Mouse (Mus musculus): ENCODE data around the gene Cacna1a.

Gene Cacna1a

DNA sequence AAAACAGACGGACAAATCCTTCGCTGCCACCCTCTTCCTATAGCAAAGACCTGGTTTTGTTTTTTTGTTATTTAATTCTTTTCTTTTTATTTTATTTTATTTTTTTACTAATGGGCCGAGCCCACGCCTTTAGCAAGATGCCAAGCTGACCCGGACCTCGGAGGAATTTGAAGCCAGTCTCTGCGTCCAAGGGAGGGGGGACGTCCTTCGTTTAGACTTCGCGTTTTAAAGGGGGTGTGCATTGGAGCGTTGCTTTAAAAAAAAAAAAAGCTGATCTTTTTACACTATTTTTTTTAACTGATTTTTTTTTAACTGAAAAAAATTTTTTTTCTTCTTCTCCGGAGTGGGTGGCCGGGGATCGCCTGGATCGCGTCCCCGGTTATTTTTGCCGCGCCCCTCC, 26.7 kb downstream of the Cacna1a start:
- DNase-seq: no peak

DNA sequence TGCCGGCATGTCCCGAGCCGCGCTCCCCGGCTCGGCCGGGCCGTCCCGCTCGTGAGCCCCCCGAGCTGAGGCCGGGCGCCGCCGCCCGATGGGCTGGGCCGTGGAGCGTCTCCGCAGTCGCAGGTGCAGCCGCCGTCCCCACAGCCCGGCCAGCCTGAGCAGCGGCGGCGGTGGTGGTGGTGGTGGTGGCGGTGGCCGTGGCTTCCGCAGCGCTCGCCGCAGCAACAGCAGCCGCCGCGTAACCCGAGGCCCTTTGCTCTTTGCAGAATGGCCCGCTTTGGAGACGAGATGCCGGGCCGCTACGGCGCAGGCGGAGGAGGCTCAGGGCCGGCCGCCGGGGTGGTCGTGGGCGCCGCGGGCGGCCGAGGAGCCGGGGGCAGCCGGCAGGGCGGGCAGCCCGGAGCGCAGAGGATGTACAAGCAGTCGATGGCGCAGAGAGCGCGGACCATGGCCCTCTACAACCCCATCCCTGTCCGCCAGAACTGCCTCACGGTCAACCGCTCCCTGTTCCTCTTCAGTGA, 27.2 kb downstream of the Cacna1a start:
- DNase-seq: peak; percentile 10 to 24

DNA sequence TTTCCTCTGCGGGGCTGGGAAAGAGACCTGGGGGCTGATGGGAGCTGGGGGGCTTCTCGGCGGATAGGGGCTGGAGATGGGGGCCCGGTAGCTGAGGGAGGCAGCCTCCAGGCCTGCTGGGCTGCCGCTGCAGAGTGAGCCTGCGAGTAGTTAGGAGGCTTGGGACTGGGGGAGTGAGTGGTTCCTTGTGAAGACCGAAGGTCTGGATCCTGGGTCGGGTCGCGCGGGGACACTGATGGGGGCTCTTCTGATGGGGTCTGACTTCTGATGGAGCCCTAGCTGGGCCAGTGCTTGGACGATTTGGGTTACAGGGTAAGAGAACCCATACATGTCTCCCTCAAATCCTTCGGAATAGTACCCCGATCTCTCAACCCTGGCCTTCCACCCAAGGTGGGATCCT, 27.8 kb downstream of the Cacna1a start:
- no peak for DNase-seq

DNA sequence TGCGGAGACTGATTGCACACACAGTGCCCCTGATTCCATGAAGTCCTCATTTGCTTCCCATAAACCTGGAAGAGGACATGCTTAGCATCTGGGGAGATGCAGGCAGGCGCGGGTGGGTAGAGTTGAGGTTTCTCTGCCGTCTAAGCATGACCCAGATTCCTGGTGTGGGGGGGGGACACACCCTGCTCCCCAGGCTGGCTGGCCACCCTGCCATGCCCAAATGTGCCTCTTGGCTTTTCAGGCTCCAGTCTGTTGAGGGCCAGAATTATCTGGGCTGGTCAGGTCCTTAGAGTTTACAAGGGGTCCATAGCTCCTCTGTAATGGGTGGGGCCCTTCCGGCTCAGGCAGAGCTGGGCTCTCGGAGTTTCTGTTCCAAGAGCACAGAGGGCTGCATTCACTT, 28.7 kb downstream of the Cacna1a start:
- no peak for DNase-seq

DNA sequence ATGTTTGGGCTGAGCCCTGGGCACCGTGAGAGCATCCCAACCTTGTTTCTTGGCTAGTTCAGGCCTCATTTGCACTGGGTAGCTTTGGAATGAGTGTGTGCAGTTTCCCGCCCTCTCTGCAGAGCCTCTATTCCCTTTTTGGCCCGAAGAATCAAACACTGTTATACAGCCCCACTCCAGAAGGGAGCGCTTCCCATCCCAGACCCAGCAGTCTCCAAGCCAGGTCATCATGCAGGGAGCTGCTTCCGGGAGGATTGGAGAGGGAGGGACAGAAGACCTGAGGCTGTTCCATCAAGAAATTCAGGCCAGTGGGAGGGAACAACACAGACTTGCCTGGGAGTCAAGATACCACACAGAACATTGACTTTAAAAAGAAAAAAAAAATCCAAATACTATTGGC, 29.6 kb downstream of the Cacna1a start:
- no peak for DNase-seq

DNA sequence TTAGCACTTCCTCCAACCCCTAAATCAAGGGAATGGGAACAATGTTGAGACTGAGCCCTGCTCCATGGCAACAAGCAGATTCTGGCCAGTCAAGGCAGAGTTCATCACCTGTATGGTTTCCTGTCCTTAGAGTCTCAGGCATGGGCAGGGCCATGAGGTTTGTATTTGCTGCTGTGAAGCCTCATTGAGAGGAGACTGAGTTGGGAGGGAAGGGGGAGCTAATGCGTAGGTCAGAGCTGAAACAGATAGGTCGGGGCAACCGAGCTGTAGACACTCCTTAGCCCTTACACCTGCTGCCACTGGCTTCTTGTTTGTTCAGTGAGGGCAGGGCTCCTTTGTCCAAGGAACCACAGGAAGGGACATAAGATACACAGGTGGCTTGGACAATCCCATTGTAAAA, 36.2 kb downstream of the Cacna1a start:
- DNase-seq: no peak

DNA sequence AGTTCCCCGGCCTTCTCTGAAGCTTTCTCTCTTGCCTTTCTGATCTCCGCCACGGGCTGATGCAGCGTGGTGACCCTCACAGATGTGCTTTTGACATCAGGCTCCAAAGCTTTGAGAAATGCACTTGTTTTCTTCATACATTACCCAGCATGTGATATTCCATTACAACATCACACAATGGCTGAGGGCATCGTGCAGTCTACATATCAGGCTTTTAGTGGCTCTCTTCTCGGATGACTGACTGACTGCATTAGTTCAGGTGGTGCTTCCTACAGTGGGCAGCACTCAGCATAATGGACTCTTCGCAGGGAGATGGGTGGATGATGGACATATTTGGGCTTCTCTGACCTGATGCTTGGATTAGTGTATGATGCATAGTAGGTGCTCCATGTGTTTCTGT, 37.8 kb downstream of the Cacna1a start:
- no peak for DNase-seq

DNA sequence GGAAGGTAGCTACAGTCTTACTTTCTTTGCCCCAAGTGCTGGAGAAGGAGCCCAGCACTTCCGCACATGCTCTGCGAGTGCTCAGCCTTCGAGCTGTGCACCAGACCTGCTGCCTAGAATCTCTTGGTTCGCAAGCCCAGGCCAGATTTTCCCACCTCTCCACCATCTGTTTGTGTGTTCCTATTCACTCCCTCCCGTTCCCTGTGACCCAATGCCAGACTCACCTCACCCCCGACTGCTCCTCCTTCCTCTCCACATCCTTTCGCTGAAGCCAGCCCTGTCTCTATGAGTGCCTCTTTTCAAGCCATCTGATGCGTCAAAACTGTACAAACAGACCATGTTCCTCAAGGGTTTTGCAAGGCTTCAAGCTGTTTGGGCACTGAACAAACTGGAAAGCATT, 38.3 kb downstream of the Cacna1a start:
- no peak for DNase-seq

DNA sequence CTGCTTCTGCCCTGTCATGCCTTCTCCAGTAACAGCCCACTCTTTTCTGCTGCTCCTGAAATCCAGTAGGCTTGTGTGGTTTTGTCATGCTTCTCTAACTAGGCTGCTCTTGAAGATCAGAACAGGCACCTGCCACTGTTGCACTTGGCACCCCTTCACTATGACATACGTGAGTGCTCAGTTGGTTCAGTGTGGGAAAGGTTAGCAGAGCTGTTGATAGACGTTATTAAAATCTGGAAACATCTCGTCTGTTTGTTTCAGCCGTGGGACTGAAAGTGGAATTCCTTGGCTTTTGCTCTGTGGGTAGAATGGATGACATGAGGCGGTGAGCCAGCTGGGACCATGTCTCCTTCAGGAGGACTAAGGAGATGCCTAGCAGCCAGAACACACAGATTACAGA, 39.8 kb downstream of the Cacna1a start:
- DNase-seq: no peak

DNA sequence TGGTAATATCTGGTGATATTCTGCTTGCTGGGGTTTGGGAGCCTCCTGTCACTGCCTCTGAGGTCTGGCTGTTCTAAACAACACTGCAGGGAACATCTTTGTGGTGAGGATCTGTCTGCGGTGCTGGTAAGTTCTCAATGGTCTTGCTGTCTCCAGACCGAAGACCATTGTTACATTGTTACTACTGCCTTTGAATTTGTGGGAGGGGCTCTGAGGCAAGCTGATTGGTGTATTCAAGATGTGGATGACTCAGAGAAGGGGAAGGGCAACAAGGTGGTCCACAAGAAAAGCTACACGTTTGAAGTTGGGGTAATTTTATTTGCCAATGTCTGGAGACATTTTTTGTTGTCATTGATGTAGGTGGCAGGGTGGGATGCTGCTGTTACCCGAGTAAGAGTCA, 40.8 kb downstream of the Cacna1a start:
- DNase-seq: no peak

DNA sequence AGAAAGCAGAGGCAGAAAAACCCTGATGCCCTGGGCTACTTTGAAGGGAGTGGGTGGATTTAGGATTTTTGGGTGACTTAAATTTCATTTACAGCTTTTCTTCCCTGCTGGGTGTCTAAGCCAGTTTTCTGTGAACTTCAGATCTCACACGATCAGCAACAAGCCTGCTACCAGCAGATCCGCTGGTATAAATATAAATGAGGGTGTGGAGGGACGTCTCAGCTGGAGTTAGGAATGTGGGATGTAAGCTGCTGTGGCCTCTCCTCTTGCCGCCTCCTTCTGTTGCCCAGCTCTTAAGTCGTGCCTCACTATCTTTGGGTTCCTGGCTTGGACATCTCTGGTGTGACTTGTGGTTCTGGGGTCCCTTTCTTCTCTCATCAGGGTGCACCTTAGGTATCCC, 41.3 kb downstream of the Cacna1a start:
- DNase-seq: no peak

DNA sequence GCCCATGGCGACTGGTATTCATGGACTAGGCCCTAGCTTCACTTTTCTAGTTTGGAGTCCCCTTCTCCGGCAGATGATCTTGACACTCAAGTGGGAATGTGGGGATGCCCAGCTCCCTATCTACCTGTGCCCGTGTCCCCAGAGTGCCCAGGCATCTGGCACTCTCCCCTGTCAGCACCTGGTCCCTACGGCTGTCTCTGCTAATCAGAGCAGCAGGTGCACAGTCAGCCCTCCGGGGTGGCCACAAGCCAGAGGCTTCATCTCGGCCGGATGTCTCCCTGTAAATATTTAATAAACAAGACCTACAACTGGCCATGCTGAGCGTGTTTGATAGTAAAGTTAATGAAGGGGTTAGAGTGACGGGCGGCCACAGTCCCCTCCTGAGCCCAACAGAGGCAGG, 47.1 kb downstream of the Cacna1a start:
- no peak for DNase-seq

DNA sequence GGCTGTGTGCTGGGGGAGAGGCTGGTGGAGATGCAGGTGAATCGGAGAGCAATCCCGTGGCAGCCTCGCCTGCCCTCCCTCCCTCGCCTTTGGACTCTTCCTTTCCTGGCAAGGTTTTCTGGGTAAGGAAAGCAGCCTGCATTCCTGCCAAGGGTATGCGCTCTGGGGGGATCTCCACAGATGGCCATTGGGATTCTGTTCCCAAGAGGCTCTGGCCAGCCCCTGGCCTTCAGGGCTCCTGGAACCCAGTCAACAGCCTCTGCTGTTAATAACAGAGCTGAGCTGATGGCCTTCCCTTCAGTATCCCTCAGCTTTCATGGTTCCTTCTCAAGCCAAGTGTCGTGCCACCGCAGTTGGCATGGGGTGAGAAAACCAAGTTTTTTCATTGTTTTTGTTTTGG, 51.6 kb downstream of the Cacna1a start:
- DNase-seq: no peak

DNA sequence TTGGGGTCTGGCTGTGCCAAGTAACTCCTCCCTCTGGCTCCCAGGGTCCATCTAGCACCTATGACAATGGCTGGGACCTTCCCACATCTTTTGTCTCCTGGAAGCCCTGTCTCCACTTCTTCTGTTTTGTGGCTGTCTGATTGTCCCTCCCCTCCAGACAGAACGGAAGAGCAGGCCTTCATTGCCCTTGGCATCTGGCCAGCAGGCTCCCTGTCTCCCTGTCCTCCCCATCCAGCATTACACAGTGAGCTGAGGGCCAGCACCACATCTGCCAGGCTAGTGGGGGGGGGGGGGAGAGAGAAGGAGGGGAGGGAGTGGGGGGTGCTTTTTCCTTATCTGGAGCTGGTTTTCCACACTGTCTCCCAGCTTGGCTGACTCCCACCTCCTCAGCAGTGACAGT, 53.8 kb downstream of the Cacna1a start:
- no peak for DNase-seq

DNA sequence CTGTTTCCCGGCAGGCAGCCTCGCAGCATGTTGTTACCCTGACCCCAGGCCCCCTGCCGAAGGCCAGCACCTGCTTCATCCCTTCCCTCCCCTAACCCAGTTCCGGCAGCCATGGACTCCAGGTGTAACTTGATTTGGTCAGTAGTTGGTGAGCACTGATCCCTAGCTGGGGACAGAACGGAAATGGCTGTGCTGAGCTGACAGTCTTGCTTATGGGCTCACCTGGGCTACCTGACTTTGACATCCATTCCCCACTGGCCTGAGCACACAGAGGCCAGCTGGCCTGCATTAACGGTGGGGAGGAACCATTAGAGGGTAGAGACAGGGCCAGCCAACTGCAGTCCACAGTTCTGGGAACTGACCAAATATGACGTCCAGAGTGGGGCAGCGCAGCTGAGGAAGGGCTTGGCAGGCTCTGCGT, 58.3 kb downstream of the Cacna1a start:
- no peak for DNase-seq

DNA sequence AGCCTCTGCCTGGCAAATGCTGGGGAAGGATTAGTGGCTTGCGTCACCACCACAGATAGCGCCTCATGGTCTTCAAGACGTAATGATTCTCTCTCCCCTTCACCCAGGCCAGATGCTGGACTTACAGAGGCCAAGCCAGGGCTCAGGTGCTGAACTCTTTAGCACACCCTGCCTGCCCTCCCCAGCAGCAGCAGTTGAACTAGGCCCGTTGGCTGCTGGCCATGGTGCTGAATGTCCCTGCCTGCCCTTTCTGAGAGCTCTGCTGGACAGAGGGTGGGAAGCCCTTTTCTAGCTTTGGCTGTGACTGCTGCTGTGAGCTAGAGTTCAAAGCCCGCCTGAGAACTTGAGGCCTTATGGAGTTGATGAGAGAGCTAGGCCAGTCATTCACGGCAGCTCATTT, 66.3 kb downstream of the Cacna1a start:
- peak; percentile 66 to 67 for DNase-seq

DNA sequence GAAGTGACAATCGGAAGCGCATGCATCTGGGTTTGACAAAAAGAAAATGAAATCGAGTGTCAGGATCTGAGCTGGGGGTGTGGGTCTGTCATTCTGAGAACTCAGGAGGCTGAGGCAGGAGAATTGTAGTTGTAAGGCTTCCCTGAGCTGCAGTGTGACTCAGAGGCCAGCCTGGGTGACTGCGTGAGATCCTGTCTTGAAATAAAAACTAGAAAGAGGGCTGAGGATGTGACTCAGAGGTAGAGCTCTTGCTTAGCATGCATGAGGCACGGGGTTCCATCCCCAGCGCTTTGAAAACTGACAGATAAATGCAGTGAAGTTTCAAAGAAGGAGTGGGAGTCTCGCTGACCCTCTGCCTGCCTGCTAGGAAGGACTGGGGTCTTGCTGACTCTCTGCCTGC, 70.6 kb downstream of the Cacna1a start:
- no peak for DNase-seq

DNA sequence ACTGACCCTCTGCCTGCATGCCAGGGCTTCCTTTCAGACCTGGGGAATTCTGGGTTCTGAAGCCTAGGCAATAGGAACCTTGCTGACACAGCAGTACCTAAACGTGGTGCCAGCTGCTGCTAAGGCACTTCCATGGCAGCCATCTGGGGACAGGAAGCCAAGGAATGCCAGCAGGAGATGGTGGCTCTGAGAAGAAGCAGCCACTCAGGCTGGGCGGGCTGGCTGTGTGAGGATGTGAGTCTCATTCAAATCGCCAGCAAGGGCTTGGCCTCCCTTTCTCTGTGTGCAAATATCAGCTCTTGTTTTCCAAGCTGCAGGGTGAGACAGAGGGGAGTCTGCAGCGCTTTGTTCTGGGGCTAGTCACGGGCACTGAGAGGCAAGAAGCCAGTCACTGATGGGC, 71.0 kb downstream of the Cacna1a start:
- DNase-seq: no peak

DNA sequence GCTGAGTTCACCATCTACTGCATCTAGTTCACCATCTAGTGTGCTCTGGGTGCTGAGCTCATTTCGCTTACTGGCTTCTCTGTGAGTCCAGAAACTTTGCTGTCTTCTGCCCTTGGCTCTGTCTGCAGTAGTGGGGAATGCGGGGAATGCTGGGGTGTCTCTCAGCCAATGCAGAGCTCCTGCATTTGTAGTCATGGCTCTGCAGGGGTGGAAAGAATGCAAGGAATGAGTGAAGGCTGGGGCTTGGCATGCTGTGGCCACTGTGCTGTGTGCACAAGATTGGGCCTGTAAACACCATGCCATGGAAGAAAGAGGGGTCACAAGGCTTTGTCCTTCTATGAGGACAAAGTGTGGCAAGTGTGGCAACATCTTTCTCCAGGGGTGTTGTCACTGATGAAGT, 72.5 kb downstream of the Cacna1a start:
- peak in 1 of 2 experiments; percentile 25 for DNase-seq

DNA sequence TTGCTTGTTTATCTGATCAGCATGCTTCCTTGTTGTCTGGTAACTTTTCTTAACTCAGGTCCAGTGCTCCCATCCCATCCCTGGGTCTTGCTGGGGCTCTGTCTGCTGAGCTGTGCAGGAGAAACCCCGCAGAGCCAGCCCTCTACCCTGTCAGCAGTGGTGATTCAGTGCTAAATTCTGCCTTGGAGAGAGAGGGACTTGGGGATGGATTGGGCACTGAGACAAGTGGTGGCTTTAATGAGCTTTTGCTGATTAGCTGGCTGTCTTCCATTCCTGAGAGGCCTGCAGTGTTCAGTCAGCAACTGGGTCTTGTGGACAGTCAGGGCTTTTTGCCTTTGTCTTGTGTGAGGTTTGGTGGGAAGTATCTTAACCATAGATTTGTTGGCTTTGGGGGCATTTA, 78.7 kb downstream of the Cacna1a start:
- no peak for DNase-seq

DNA sequence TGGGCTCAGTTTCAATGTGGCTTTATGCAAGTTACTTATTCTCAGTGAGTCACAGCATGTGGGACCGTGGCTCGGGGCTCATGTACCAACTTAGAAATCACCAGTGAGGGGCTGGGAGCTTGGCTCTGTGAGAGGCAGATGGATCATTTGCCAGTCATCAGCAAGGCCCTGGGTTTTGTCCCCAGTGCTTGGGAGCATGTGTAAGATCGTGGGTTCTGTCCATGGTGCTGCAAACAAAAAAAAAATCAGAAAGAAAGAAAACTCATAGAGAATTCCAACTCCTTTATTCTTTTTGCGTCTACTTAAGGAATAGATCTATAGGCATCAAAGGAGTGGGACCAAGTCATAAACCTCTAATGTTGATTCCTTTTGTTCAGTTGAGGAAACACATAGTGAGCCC, 80.8 kb downstream of the Cacna1a start:
- DNase-seq: no peak

DNA sequence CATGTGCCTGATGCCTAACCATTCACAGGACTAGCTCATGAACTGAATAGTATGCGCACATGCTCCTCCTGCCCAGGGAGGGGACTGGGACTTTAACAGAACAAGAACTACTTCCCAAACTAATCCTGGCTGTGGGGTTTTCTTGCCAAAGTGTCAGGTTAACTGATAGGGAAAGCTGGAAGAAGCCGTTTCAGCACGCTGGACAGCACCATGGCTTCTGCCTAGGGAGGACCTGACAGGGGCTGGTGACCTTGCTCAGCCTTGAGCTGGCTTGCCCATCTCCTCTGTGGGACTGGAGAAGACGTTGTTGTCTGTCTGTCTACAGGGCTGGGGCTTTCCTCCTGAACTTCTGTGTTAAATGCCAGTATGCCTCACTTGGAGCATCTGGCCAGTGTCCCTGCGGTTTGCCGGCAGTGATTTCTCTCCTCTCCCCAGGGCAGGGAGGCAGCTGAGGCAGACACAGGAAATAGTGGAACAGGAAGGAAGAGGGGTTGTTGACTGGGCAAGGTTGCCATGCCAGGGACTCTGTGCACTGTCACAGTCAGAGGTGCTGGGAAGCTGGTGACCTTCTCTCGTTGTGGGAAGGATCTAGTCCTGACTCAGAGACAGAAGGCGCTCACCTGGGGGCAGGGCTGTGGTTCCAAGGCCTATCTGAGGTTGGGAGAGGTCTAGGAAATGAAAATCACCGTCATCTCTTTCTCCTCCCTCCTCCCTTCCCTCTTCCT, 83.2 kb downstream of the Cacna1a start:
- peak; percentile 50 to 64 for DNase-seq

DNA sequence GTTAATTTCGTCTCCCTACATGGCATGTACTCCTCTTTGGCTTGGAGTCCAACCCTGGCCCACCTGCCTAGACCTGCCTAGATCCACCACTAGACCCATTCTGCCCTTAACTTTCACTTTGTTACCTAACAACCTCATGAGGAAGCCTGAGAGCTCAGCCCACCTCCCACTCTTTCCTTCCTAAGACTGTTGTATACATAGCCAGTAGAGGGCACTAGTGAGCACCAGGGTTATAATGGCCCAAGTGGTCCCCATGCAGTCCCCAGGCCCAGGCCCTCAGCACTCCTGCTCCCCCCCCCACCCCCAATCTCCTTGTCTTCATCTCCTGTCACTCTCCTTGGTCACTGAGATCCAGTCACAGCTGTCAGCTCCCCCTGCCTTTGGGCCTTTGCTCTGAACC, 86.2 kb downstream of the Cacna1a start:
- DNase-seq: no peak

DNA sequence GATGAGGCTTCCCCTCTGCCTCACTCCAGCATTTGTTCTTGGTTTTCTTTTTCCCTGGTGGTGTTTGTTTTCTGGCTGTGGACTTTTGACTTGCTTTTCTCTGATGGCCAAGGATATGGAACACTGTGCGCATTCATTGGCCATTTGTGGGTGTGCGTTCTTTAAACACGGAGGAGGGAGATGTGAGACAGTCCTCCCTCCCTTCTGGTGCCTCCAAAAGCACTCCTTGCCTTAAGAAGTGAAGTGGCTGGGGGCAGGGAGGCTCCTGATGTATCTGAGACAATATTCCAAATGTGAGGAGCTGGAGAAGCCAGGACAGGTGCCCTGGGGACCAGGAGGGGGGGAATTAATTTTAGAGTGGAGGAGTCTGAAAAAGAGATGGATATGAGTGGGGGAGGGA, 89.1 kb downstream of the Cacna1a start:
- DNase-seq: no peak

DNA sequence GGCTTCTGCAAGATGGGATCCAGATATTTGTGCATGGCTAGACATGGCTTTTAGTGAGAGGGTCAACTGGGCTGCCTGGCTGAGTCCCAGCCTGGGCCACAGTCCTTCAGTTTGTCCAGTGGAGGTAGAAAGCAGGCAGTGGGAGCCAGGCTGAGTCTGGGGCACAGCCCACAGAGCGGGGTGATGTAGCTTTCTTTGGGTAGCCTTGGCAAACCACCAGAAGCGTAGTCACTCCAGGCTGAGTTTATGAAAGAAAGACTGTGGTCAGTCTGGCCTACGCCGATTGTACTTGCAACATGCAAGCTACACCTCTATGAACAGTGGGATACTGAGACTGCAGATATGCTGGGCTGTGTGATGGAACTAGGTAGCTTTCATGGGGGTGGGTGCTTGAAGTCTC, 94.8 kb downstream of the Cacna1a start:
- DNase-seq: no peak
